Mouse (Mus musculus): ENCODE measurements around the gene Ccnt1.
A peak's percentile ranks its signal among the peaks of the same experiment; 100 is the strongest.

The Ccnt1 gene

DNA sequence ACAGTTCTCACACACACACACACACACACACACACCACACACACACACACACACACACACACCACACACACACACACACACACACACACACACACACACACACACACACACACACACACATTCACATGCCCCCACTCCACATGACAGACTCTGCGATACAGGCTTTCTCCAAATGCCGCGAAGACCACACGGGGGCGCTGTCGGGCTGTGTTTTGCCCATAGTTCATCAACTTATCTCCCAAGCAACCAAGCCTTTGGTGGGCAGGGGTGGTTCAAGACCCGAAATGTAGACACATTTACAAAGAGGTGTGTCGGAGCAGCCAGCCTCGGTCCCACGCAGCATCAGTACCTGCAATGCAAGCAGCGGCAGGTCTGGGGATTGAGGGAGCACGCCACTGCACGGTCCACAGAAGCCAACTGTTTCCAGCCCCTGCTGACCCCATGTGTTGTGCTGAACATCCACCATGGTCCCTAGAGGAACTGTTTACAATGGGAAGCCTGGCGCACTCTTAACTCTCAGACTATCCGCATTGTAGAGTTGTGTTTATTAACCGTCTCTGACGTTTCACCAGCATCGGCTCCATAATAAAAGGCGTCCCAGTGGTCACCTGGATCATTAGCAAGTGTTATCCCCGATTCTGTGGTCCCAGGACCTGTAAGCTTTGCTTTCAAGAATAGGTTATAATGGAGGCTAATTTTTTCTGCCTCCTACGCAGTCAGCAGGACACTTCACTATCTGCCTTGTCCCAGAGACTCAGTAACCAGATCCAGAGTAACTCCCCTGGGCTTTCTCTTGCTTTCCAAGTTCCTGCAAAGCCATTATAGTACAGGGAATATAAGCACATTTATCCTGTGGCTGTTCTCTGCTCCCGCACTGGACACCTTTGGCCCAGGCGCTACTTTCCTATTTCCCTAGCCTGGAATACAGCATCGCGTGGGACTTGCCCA lies 60.0 kb downstream of the Ccnt1 start:
- DNase-seq (ENCODE audit: low spot score in 2 of 2): peak; percentile 70 to 83

DNA sequence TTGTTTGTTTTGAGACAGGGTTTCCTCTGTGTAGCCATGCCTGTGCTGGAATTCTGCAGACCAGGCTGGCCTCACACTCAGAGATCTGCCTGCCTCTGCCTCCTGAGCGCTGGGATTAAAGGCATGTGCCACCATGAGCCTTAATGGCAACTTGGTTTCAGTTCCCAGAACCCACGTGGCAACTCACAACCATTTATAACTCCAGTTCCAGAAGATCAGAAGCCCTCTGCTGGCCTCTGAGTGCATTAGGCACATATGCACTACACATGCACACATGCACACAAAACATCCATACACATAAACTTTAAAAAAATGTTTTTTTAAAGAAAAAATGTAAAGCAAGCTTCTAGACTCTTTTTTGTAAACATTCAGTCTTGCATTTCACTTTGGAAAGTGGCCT lies 61.3 kb downstream of the Ccnt1 start:
- no peak for DNase-seq (ENCODE audit: low spot score in 2 of 2)

- DNase-seq (ENCODE audit: low spot score in 2 of 2): no peak
Observed at GRCm38 (mm10) chr15:98507321-98507720, 63.4 kb downstream of the Ccnt1 start.

DNA sequence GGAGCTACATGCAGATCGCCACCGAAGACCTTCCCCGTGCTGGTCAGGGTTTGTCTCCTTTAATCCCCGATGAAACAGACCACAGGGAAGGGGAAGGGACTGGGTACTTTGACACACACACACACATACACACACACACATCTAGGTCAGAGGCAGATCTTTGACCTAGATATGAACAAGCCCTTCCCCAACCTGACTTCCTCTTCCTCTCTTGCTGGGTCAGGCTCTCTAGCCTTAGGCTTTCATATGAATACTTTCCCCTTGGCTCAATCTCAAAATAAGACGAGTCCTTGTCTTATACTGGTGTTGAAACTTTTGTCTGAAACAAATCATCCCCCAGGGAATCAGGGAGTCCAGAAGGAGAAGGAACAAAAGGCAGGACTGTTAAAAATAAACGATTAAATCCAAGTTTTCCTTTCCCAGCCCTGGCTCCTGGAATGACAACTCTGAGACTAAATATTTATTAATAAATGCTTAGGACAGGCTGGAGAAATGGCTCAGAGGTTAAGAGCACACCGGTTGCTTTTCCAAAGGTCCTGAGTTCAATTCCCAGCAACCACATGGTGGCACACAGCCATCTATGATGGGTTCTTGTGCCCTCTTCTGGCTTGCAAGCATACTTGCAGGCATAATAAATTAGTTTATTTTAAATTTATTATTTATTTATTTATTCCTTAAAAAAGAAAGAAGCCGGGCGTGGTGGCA lies 64.3 kb downstream of the Ccnt1 start:
- DNase-seq (ENCODE audit: low spot score in 2 of 2): peak in 1 of 2 experiments; percentile 43

GRCm38 (mm10) chr15:98504514-98504913 lies 66.2 kb downstream of the Ccnt1 start:
- peak; percentile 59 to 75 for DNase-seq (ENCODE audit: low spot score in 2 of 2)

DNA sequence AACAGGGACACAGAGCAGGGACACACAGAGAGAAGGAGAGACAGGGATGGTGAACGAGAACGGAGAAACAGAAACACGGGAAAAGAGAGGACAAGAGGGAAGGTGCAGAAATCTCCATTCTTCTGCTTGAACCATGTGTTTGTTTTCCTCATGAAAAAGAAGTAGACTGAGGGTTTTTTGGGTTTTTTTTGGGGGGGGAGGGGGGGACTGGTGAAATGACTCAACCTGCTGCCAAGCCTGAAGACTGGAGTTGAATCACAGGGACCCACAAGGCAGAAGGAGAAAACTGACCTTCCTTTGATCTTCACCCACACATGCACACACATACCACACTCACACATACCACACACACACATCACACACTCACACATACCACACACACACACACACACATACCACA lies 67.4 kb downstream of the Ccnt1 start:
- no peak for DNase-seq (ENCODE audit: low spot score in 2 of 2)

- DNase-seq (ENCODE audit: low spot score in 2 of 2): no peak
Observed at GRCm38 (mm10) chr15:98497631-98498030, 73.1 kb downstream of the Ccnt1 start.

GRCm38 (mm10) chr15:98492102-98492501 lies 78.6 kb downstream of the Ccnt1 start, which contains the start of gene Olfr279:
Gene Olfr279 (plus strand): TSS chr15:98492402.
- DNase-seq (ENCODE audit: low spot score in 2 of 2): no peak

GRCm38 (mm10) chr15:98491332-98491731 lies 79.4 kb downstream of the Ccnt1 start:
- no peak for DNase-seq (ENCODE audit: low spot score in 2 of 2)

Measured in spleen, postnatal 36 days (tissue).